In genomic region chr4:133117556-133118411, GRCm38 (mm10) we compare ENCODE assay signal across 8 mouse cellular contexts. TPM values are rescaled to one million over a fixed set of nuclear protein-coding genes. Genes with fewer than 3 reads are reported as not detected.
DNase-seq lines count a peak whose midpoint lies in the region; ATAC-seq and TF ChIP-seq lines count a peak whose summit lies in the region.

No protein-coding gene starts in this region.

- TF ChIP-seq CTCF in E14TG2a.4 (conservative IDR thresholded peaks at IDR 0.05; ENCODE audit: low read length), result no peak
- no peak for TF ChIP-seq CTCF in brain, embryonic 14.5 days (IDR thresholded peaks at IDR 0.05; ENCODE audit: borderline replicate concordance, extremely low read depth, insufficient read depth, insufficient read length)

- peak overlapping the region; percentile 78 for H3K27ac ChIP-seq in forebrain, embryonic 12.5 days
- H3K27ac ChIP-seq in stomach, embryonic 15.5 days, result peak overlapping the region; percentile 98

- no peak for ATAC-seq in forebrain, embryonic 12.5 days (ENCODE audit: low FRiP score)
- ATAC-seq in megakaryocyte progenitor cell, adult 5-6 weeks (replicated peaks; ENCODE audit: poor library complexity), result peak; percentile 87
- peak; percentile 62 for ATAC-seq in stomach, embryonic 15.5 days (ENCODE audit: insufficient read depth, low FRiP score, low read depth)

- 25% methylated on average over 18 of the region's 18 CpGs for WGBS in forebrain, embryonic 12.5 days
- 14% methylated on average over 18 of the region's 18 CpGs for WGBS in stomach, embryonic 15.5 days

- no peaks in the 10 kb centered on the region for H3K36me3 ChIP-seq in E14TG2a.4 (ENCODE audit: insufficient read depth, low read length)
- H3K36me3 ChIP-seq in forebrain, embryonic 12.5 days (replicated peaks), result no peaks in the 10 kb centered on the region
- H3K36me3 ChIP-seq in stomach, embryonic 15.5 days, result no peaks in the 10 kb centered on the region

- peaks cover 93% of the 10 kb centered on the region for H3K4me1 ChIP-seq in E14TG2a.4 (replicated peaks; ENCODE audit: low read depth, low read length)
- peaks cover 29% of the 10 kb centered on the region for H3K4me1 ChIP-seq in forebrain, embryonic 12.5 days
- peaks cover 33% of the 10 kb centered on the region for H3K4me1 ChIP-seq in stomach, embryonic 15.5 days

- H3K4me2 ChIP-seq in forebrain, embryonic 12.5 days, result no peak overlapping the region
- H3K4me2 ChIP-seq in stomach, embryonic 15.5 days, result peak overlapping the region; percentile 48

- H3K4me3 ChIP-seq in E14TG2a.4 (replicated peaks; ENCODE audit: low read length), result peak overlapping the region; percentile 74
- H3K4me3 ChIP-seq in forebrain, embryonic 12.5 days (replicated peaks), result no peak overlapping the region
- H3K4me3 ChIP-seq in stomach, embryonic 15.5 days (replicated peaks), result peak overlapping the region; percentile 19; the same call in 1 of the 2 replicates

- intact Hi-C loops in heart, postnatal 25 days (cut with DNase I), result loop anchor here (5.0 kb wide), 1 partner anchor 60 kb away; no protein-coding TSS in a partner anchor

- no peaks in the 10 kb centered on the region for H3K27me3 ChIP-seq in E14TG2a.4 (ENCODE audit: insufficient read depth, low read length)
- no peaks in the 10 kb centered on the region for H3K27me3 ChIP-seq in forebrain, embryonic 12.5 days
- H3K27me3 ChIP-seq in stomach, embryonic 15.5 days (replicated peaks), result no peaks in the 10 kb centered on the region

- peak; percentile 85 for DNase-seq in brain, embryonic 14.5 days (ENCODE audit: low read depth)
- DNase-seq in heart, postnatal 25 days (ENCODE audit: low spot score), result peak; percentile 85
- peak; percentile 63 to 72 for DNase-seq in layer of hippocampus, postnatal 10 days (ENCODE audit: low spot score in 2 of 2)
- no peak for DNase-seq in spleen, postnatal 36 days (ENCODE audit: low spot score in 2 of 2)

- no peak for TF ChIP-seq POLR2A in brain, embryonic 14.5 days (IDR thresholded peaks at IDR 0.05; ENCODE audit: borderline replicate concordance, extremely low read depth, insufficient read depth, insufficient read length, poor library complexity, severe bottlenecking)

- no peaks in the 10 kb centered on the region for H3K9me3 ChIP-seq in E14TG2a.4 (ENCODE audit: low read length)
- no peaks in the 10 kb centered on the region for H3K9me3 ChIP-seq in forebrain, embryonic 12.5 days
- H3K9me3 ChIP-seq in stomach, embryonic 15.5 days, result no peaks in the 10 kb centered on the region

- H3K9ac ChIP-seq in forebrain, embryonic 12.5 days, result peak overlapping the region; percentile 27
- no peak overlapping the region for H3K9ac ChIP-seq in stomach, embryonic 15.5 days

RNA-seq across cellular contexts. Expression of gene Wasf2, which starts 12.5 kb away (rescaled TPM):
- polyA plus RNA-seq in brain, embryonic 14.5 days (2012; rRNA removed), result 19.0 and 25.5 TPM in 2 replicates
- 36.4 and 42.5 TPM in 2 replicates for polyA plus RNA-seq in forebrain, embryonic 12.5 days (2016; fragmentation: Nextera tagmentation; extraction: Ambion mirVana)
- total RNA-seq in heart, postnatal 25 days (2021), result 100 to 1,000 TPM in 1 of 2 experiments, 10 to 100 TPM in 1; 77.7 to 110 TPM
- total RNA-seq in layer of hippocampus, postnatal 10 days (2021), result 10 to 100 TPM; 42.3 to 42.7 TPM
- 124 and 135 TPM in 2 replicates for total RNA-seq in megakaryocyte progenitor cell, adult 5-6 weeks (2015)
- total RNA-seq in megakaryocyte progenitor cell, adult 5-6 weeks (2017), result 24.7 and 35.1 TPM in 2 replicates
- 109 TPM in 2 replicates for polyA plus RNA-seq in stomach, embryonic 15.5 days (2015; fragmentation: Nextera tagmentation; extraction: Ambion mirVana)

Comparison
In these comparisons a context has a peak if more than half of its experiments do, and no peak if none do; other contexts are left out.
1. DNase-seq: peak in brain, embryonic 14.5 days (single experiment), heart, postnatal 25 days (single experiment) and layer of hippocampus, postnatal 10 days (2 of 2); none in spleen, postnatal 36 days (0 of 2).